Mouse (Mus musculus): ENCODE data around the gene Cbx8. TPM values are rescaled to one million over a fixed set of nuclear protein-coding genes. Genes with fewer than 3 reads are reported as not detected.

Gene Cbx8
- polyA plus RNA-seq, 1 experiment from 2014 or later: 8.5 TPM

GRCm38 (mm10) chr11:119079445-119079837, 38.7 kb upstream of the Cbx8 start:
- no peak overlapping the region; the same call in 1 of the 2 replicates for H3K4me3 ChIP-seq (ENCODE audit: low read depth, low read length)
- peaks cover 8% of the 10 kb centered on the region for H3K27me3 ChIP-seq (ENCODE audit: control insufficient read depth, insufficient read depth, low read depth, low read length)
- ATAC-seq: no peak
- peaks cover 59% of the 10 kb centered on the region for H3K4me1 ChIP-seq (ENCODE audit: control insufficient read depth, insufficient read depth, low read length)
- peak overlapping the region; percentile 68 for H3K27ac ChIP-seq (ENCODE audit: low read length)
- H3K9me3 ChIP-seq (replicated peaks; ENCODE audit: control insufficient read depth, low read length, poor library complexity, severe bottlenecking): no peaks in the 10 kb centered on the region
- H3K9ac ChIP-seq (ENCODE audit: low read depth, low read length): peak overlapping the region; percentile 45; the same call in 1 of the 2 replicates
- 45% methylated on average over 7 of the region's 7 CpGs for WGBS
- H3K36me3 ChIP-seq (ENCODE audit: control insufficient read depth, insufficient read depth, low read length): peaks cover 16% of the 10 kb centered on the region; the same call in 1 of the 2 replicates
- peak overlapping the region; percentile 47 for H3K4me2 ChIP-seq (ENCODE audit: low read length)

- H3K4me1 ChIP-seq (ENCODE audit: control insufficient read depth, insufficient read depth, low read length): peaks cover 54% of the 10 kb centered on the region
- no peak overlapping the region; the same call in 1 of the 2 replicates for H3K4me3 ChIP-seq (ENCODE audit: low read depth, low read length)
- ATAC-seq: peak; percentile 66
- H3K36me3 ChIP-seq (ENCODE audit: control insufficient read depth, insufficient read depth, low read length): peaks cover 16% of the 10 kb centered on the region; the same call in 1 of the 2 replicates
- peak overlapping the region; percentile 47 for H3K4me2 ChIP-seq (ENCODE audit: low read length)
- H3K27me3 ChIP-seq (ENCODE audit: control insufficient read depth, insufficient read depth, low read depth, low read length): peaks cover 8% of the 10 kb centered on the region
- 6% methylated on average over 20 of the region's 27 CpGs for WGBS
- peak overlapping the region; percentile 74 for H3K27ac ChIP-seq (ENCODE audit: low read length)
- H3K9ac ChIP-seq (ENCODE audit: low read depth, low read length): peak overlapping the region; percentile 45
- H3K9me3 ChIP-seq (replicated peaks; ENCODE audit: control insufficient read depth, low read length, poor library complexity, severe bottlenecking): no peaks in the 10 kb centered on the region
Measured at GRCm38 (mm10) chr11:119078691-119079444, 38.1 kb upstream of the Cbx8 start.

GRCm38 (mm10) chr11:119077755-119078154, 37.0 kb upstream of the Cbx8 start:
- H3K4me2 ChIP-seq (ENCODE audit: low read length): no peak overlapping the region
- 73% methylated on average over 4 of the region's 4 CpGs for WGBS
- H3K9me3 ChIP-seq (replicated peaks; ENCODE audit: control insufficient read depth, low read length, poor library complexity, severe bottlenecking): no peaks in the 10 kb centered on the region
- peaks cover 42% of the 10 kb centered on the region for H3K4me1 ChIP-seq (ENCODE audit: control insufficient read depth, insufficient read depth, low read length)
- H3K9ac ChIP-seq (ENCODE audit: low read depth, low read length): no peak overlapping the region
- no peak for ATAC-seq
- H3K36me3 ChIP-seq (ENCODE audit: control insufficient read depth, insufficient read depth, low read length): peaks cover 16% of the 10 kb centered on the region; the same call in 1 of the 2 replicates
- peak overlapping the region; percentile 74; the same call in 1 of the 2 replicates for H3K27ac ChIP-seq (ENCODE audit: low read length)
- H3K4me3 ChIP-seq (ENCODE audit: low read depth, low read length): no peak overlapping the region
- peaks cover 8% of the 10 kb centered on the region for H3K27me3 ChIP-seq (ENCODE audit: control insufficient read depth, insufficient read depth, low read depth, low read length)

- WGBS: 87% methylated on average over 5 of the region's 5 CpGs
- no peaks in the 10 kb centered on the region for H3K27me3 ChIP-seq (ENCODE audit: control insufficient read depth, insufficient read depth, low read depth, low read length)
- 0 out of 2 replicates have a peak, but pooled peaks cover 2% of the 10 kb centered on the region for H3K36me3 ChIP-seq (ENCODE audit: control insufficient read depth, insufficient read depth, low read length)
- no peaks in the 10 kb centered on the region for H3K9me3 ChIP-seq (replicated peaks; ENCODE audit: control insufficient read depth, low read length, poor library complexity, severe bottlenecking)
- H3K4me1 ChIP-seq (ENCODE audit: control insufficient read depth, insufficient read depth, low read length): peaks cover 24% of the 10 kb centered on the region
- no peak overlapping the region for H3K9ac ChIP-seq (ENCODE audit: low read depth, low read length)
- H3K27ac ChIP-seq (ENCODE audit: low read length): no peak overlapping the region
- no peak overlapping the region for H3K4me3 ChIP-seq (ENCODE audit: low read depth, low read length)
- no peak overlapping the region for H3K4me2 ChIP-seq (ENCODE audit: low read length)
- ATAC-seq: no peak
Measured at GRCm38 (mm10) chr11:119075805-119076204, 35.0 kb upstream of the Cbx8 start.

- Histone ChIP-seq H3K4me3 (ENCODE audit: low read depth, low read length) (no peak overlapping the region), H3K9me3 (replicated peaks; ENCODE audit: control insufficient read depth, low read length, poor library complexity, severe bottlenecking) (no peaks in the 10 kb centered on the region), H3K4me2 (ENCODE audit: low read length) (no peak overlapping the region), H3K4me1 (ENCODE audit: control insufficient read depth, insufficient read depth, low read length) (peaks cover 10% of the 10 kb centered on the region), H3K36me3 (ENCODE audit: control insufficient read depth, insufficient read depth, low read length) (no peaks in the 10 kb centered on the region), H3K27me3 (ENCODE audit: control insufficient read depth, insufficient read depth, low read depth, low read length) (no peaks in the 10 kb centered on the region), H3K9ac (ENCODE audit: low read depth, low read length) (no peak overlapping the region), H3K27ac (ENCODE audit: low read length) (no peak overlapping the region)
- WGBS: 59% methylated on average over 6 of the region's 6 CpGs
- no peak for ATAC-seq
Measured at GRCm38 (mm10) chr11:119073876-119074433, 33.2 kb upstream of the Cbx8 start.

- no peak overlapping the region for H3K4me3 ChIP-seq (ENCODE audit: low read depth, low read length)
- no peaks in the 10 kb centered on the region for H3K9me3 ChIP-seq (replicated peaks; ENCODE audit: control insufficient read depth, low read length, poor library complexity, severe bottlenecking)
- peaks cover under 1% of the 10 kb centered on the region; the same call in 1 of the 2 replicates for H3K4me1 ChIP-seq (ENCODE audit: control insufficient read depth, insufficient read depth, low read length)
- no peak overlapping the region for H3K9ac ChIP-seq (ENCODE audit: low read depth, low read length)
- H3K36me3 ChIP-seq (ENCODE audit: control insufficient read depth, insufficient read depth, low read length): no peaks in the 10 kb centered on the region
- no peak overlapping the region for H3K4me2 ChIP-seq (ENCODE audit: low read length)
- 66% methylated on average over 6 of the region's 6 CpGs for WGBS
- H3K27me3 ChIP-seq (ENCODE audit: control insufficient read depth, insufficient read depth, low read depth, low read length): no peaks in the 10 kb centered on the region
- H3K27ac ChIP-seq (ENCODE audit: low read length): no peak overlapping the region
- no peak for ATAC-seq
Measured at GRCm38 (mm10) chr11:119072986-119073385, 32.2 kb upstream of the Cbx8 start.

- 87% methylated on average over 7 of the region's 7 CpGs for WGBS
- Histone ChIP-seq H3K27me3 (ENCODE audit: control insufficient read depth, insufficient read depth, low read depth, low read length) (no peaks in the 10 kb centered on the region), H3K4me3 (ENCODE audit: low read depth, low read length) (no peak overlapping the region), H3K4me1 (ENCODE audit: control insufficient read depth, insufficient read depth, low read length) (no peaks in the 10 kb centered on the region), H3K36me3 (ENCODE audit: control insufficient read depth, insufficient read depth, low read length) (no peaks in the 10 kb centered on the region), H3K4me2 (ENCODE audit: low read length) (no peak overlapping the region), H3K27ac (ENCODE audit: low read length) (no peak overlapping the region), H3K9me3 (replicated peaks; ENCODE audit: control insufficient read depth, low read length, poor library complexity, severe bottlenecking) (no peaks in the 10 kb centered on the region), H3K9ac (ENCODE audit: low read depth, low read length) (no peak overlapping the region)
- no peak for ATAC-seq
Measured at GRCm38 (mm10) chr11:119072239-119072638, 31.5 kb upstream of the Cbx8 start.

- WGBS: 79% methylated on average over 8 of the region's 8 CpGs
- Histone ChIP-seq H3K4me2 (ENCODE audit: low read length) (no peak overlapping the region), H3K9ac (ENCODE audit: low read depth, low read length) (no peak overlapping the region), H3K27ac (ENCODE audit: low read length) (no peak overlapping the region), H3K36me3 (ENCODE audit: control insufficient read depth, insufficient read depth, low read length) (no peaks in the 10 kb centered on the region), H3K4me3 (ENCODE audit: low read depth, low read length) (no peak overlapping the region), H3K4me1 (ENCODE audit: control insufficient read depth, insufficient read depth, low read length) (no peaks in the 10 kb centered on the region), H3K9me3 (replicated peaks; ENCODE audit: control insufficient read depth, low read length, poor library complexity, severe bottlenecking) (no peaks in the 10 kb centered on the region), H3K27me3 (ENCODE audit: control insufficient read depth, insufficient read depth, low read depth, low read length) (no peaks in the 10 kb centered on the region)
- no peak for ATAC-seq
Measured at GRCm38 (mm10) chr11:119066841-119067240, 26.1 kb upstream of the Cbx8 start.

- H3K4me2 ChIP-seq (ENCODE audit: low read length): no peak overlapping the region
Measured at GRCm38 (mm10) chr11:119059256-119059655, 18.5 kb upstream of the Cbx8 start.

More at GRCm38 (mm10) chr11:119059256-119059655, 18.5 kb upstream of the Cbx8 start:
- no peak overlapping the region for H3K27ac ChIP-seq (ENCODE audit: low read length)
- no peaks in the 10 kb centered on the region for H3K36me3 ChIP-seq (ENCODE audit: control insufficient read depth, insufficient read depth, low read length)
- H3K9me3 ChIP-seq (replicated peaks; ENCODE audit: control insufficient read depth, low read length, poor library complexity, severe bottlenecking): no peaks in the 10 kb centered on the region
- H3K4me1 ChIP-seq (ENCODE audit: control insufficient read depth, insufficient read depth, low read length): peaks cover 36% of the 10 kb centered on the region
- 0 out of 2 replicates have a peak overlapping the region, but pooled peaks have one; percentile 28 for H3K9ac ChIP-seq (ENCODE audit: low read depth, low read length)
- no peak for ATAC-seq
- 16% methylated on average over 3 of the region's 3 CpGs for WGBS
- peaks cover 15% of the 10 kb centered on the region for H3K27me3 ChIP-seq (ENCODE audit: control insufficient read depth, insufficient read depth, low read depth, low read length)
- H3K4me3 ChIP-seq (ENCODE audit: low read depth, low read length): no peak overlapping the region
